In the genomic region with DNA sequence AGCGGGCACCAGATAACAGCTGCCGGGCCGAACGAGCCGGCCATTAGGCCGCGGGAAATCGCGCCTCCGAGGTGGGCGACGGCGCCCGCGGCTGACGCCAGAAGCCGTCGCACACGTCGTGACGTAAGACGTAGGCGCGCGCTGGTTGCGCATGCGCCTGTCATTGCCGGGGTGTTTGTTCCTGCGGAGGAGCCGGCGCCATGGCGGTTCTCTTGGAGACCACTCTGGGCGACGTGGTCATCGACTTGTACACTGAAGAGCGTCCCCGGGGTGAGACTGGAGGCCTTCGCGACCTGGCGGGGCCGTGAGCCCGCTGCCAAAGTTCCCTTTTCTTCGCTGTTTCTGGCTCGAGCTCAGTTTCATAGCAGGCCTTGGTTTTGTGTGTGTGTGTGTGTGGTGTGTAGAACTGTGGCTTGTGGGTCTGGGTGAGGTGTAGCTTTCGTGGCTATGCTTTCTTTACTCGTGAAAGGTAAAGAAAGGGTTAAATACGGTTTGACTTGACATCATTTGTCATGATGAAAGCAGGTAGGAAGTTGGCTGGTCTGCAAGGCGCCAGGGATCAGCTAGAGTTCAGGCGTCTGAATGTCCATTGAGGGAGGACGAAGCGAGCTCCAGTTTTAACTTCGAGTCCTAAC, we compare ENCODE assay signal across 8 mouse cellular contexts. TPM values are rescaled to one million over a fixed set of nuclear protein-coding genes. Genes with fewer than 3 reads are reported as not detected.
DNase-seq lines count a peak whose midpoint lies in the region; TF ChIP-seq lines count a peak whose summit lies in the region.

A gene (minus strand): TSS at position 74 of the 635 bp plus-strand sequence.
A gene (plus strand): TSS at position 141 of the 635 bp plus-strand sequence.

- peak; percentile 75 for DNase-seq in WW6 (ENCODE audit: low read depth, low spot score)
- peak; percentile 83 to 93 for DNase-seq in cerebellum, postnatal 4 days (ENCODE audit: low spot score in 2 of 2)
- peak; percentile 94 for DNase-seq in gastrocnemius, adult 2 months
- DNase-seq in hindlimb bud, embryonic 11.5 days (ENCODE audit: extremely low spot score, low read depth, low spot score): peak; percentile 75
- peak; percentile 84 to 85 for DNase-seq in left cerebral cortex, adult 8-10 months (ENCODE audit: low spot score in 2 of 2)
- peak; percentile 94 to 95 for DNase-seq in right cerebral cortex, postnatal 10 days (ENCODE audit: low spot score in 2 of 2)
- peak; percentile 90 for DNase-seq in urinary bladder, postnatal 25 days (ENCODE audit: low spot score)

- peak within 1 kb of the TSS; percentile 93 for H3K27ac ChIP-seq in gastrocnemius, adult 2 months

- H3K27me3 ChIP-seq in megakaryocyte, embryonic 14.5 days (replicated peaks): no peaks in the 10 kb centered on the region

- H3K36me3 ChIP-seq in megakaryocyte, embryonic 14.5 days (replicated peaks; ENCODE audit: low read length): peaks cover 45% of the 10 kb centered on the region

- peaks cover 22% of the 10 kb centered on the region for H3K4me1 ChIP-seq in megakaryocyte, embryonic 14.5 days

- intact Hi-C loops in gastrocnemius, adult 2 months (cut with DNase I): loop anchor here (1.0 to 10.0 kb wide), 2 partner anchors 12 to 162 kb away; a partner anchor contains a TSS

- no peaks in the 10 kb centered on the region for H3K9me3 ChIP-seq in megakaryocyte, embryonic 14.5 days

- TF ChIP-seq CTCF in gastrocnemius, adult 2 months (IDR thresholded peaks at IDR 0.05): no peak

- H3K4me3 ChIP-seq in gastrocnemius, adult 2 months: peak within 1 kb of the TSS; percentile 87
- peak within 1 kb of the TSS; percentile 95 for H3K4me3 ChIP-seq in megakaryocyte, embryonic 14.5 days (replicated peaks)

RNA-seq across cellular contexts. Expression of the first gene that starts in this region (rescaled TPM):
- total RNA-seq in gastrocnemius, adult 2 months (2021): 100 to 1,000 TPM in 1 of 2 experiments, 10 to 100 TPM in 1; 97.7 to 111 TPM
- 10 to 100 TPM; 15.0 to 24.4 (median 17.5) TPM for total RNA-seq in left cerebral cortex, adult 8-10 months (2022)
- polyA plus RNA-seq in megakaryocyte, embryonic 14.5 days (2012; ENCODE audit: insufficient read depth, low replicate concordance): 26.3 and 36.1 TPM in 2 replicates

RNA-seq across cellular contexts. Expression of the second gene that starts in this region (rescaled TPM):
- 10 to 100 TPM; 11.9 to 13.8 TPM for total RNA-seq in gastrocnemius, adult 2 months (2021)
- 10 to 100 TPM; 28.9 to 31.2 (median 29.8) TPM for total RNA-seq in left cerebral cortex, adult 8-10 months (2022)
- 0.63 and 3.8 TPM in 2 replicates for polyA plus RNA-seq in megakaryocyte, embryonic 14.5 days (2012; ENCODE audit: insufficient read depth, low replicate concordance)

Comparison
In these comparisons a context has a peak if more than half of its experiments do, and no peak if none do; other contexts are left out.
1. Peak in every context shown above with its lines: DNase-seq, H3K4me3 ChIP-seq and H3K27ac ChIP-seq.